In genomic region chrX:8192640-8193418, GRCm38 (mm10) we compare ENCODE assay signal across 8 mouse cellular contexts. TPM values are rescaled to one million over a fixed set of nuclear protein-coding genes. Genes with fewer than 3 reads are reported as not detected.
DNase-seq lines count a peak whose midpoint lies in the region; ATAC-seq lines count a peak whose summit lies in the region.

No protein-coding gene starts in this region.

- intact Hi-C loops in gastrocnemius, postnatal 14 days (cut with DNase I; ENCODE audit: low total_unique reads): no loop called here
- intact Hi-C loops in left cerebral cortex, postnatal 10 days (cut with DNase I): no loop called here

- no peaks in the 10 kb centered on the region for H3K9me3 ChIP-seq in intestine, embryonic 14.5 days (ENCODE audit: control insufficient read depth, low read length)

- no peaks in the 10 kb centered on the region for H3K36me3 ChIP-seq in intestine, embryonic 14.5 days (ENCODE audit: control insufficient read depth, insufficient read depth, low read length)

- DNase-seq in adrenal gland, adult (ENCODE audit: inconsistent age in 2 of 2, low spot score in 1 of 2): peak; percentile 85 to 93
- peak; percentile 88 for DNase-seq in embryo, embryonic 10 days (ENCODE audit: low spot score)
- peak; percentile 76 for DNase-seq in gastrocnemius, postnatal 14 days
- DNase-seq in intestine, embryonic 14.5 days (ENCODE audit: low spot score): peak; percentile 80
- peak; percentile 74 to 82 for DNase-seq in left cerebral cortex, postnatal 10 days (ENCODE audit: extremely low spot score in 1 of 2, low spot score in 2 of 2)
- DNase-seq in right cerebral cortex, postnatal 10 days (ENCODE audit: low spot score in 2 of 2): peak; percentile 87 to 89
- peak; percentile 79 for DNase-seq in urinary bladder, postnatal 14 days (ENCODE audit: low spot score)

- WGBS in intestine, embryonic 14.5 days: 15% methylated on average over 37 of the region's 38 CpGs

- H3K27ac ChIP-seq in intestine, embryonic 14.5 days (ENCODE audit: low read depth): peak overlapping the region; percentile 27; the same call in 1 of the 2 replicates

- H3K9ac ChIP-seq in intestine, embryonic 14.5 days (ENCODE audit: low read length): peak overlapping the region; percentile 48

- peak overlapping the region; percentile 58 for H3K4me2 ChIP-seq in intestine, embryonic 14.5 days (ENCODE audit: low read length)

- H3K4me3 ChIP-seq in intestine, embryonic 14.5 days (ENCODE audit: low read depth, low read length): peak overlapping the region; percentile 57

- H3K4me1 ChIP-seq in intestine, embryonic 14.5 days (replicated peaks; ENCODE audit: control insufficient read depth, insufficient read depth, low read length): no peaks in the 10 kb centered on the region

- peak; percentile 97 for ATAC-seq in intestine, embryonic 14.5 days (replicated peaks; ENCODE audit: low FRiP score, low TSS enrichment, low read depth)
- peak; percentile 99 for ATAC-seq in megakaryocyte progenitor cell, adult 5-6 weeks (replicated peaks; ENCODE audit: poor library complexity)

- no peaks in the 10 kb centered on the region for H3K27me3 ChIP-seq in intestine, embryonic 14.5 days (replicated peaks; ENCODE audit: control insufficient read depth, insufficient read depth, low read length)

RNA-seq across cellular contexts. Expression of gene Ebp, which starts 0.5 kb away (rescaled TPM):
- 10 to 100 TPM; 11.3 to 11.8 TPM for total RNA-seq in gastrocnemius, postnatal 14 days (2021)
- 59.6 and 69.7 TPM in 2 replicates for polyA plus RNA-seq in intestine, embryonic 14.5 days (2014; fragmentation: Nextera tagmentation; extraction: Ambion mirVana)
- 10 to 100 TPM; 27.5 to 29.8 TPM for total RNA-seq in left cerebral cortex, postnatal 10 days (2021)
- 53.5 and 55.4 TPM in 2 replicates for total RNA-seq in megakaryocyte progenitor cell, adult 5-6 weeks (2015)
- 81.8 and 96.9 TPM in 2 replicates for total RNA-seq in megakaryocyte progenitor cell, adult 5-6 weeks (2017)

RNA-seq across cellular contexts. Expression of gene Porcn, which starts 13.5 kb away (rescaled TPM):
- 1 to 10 TPM; 3.3 to 4.7 TPM for total RNA-seq in gastrocnemius, postnatal 14 days (2021)
- polyA plus RNA-seq in intestine, embryonic 14.5 days (2014; fragmentation: Nextera tagmentation; extraction: Ambion mirVana): 8.9 and 9.2 TPM in 2 replicates
- total RNA-seq in left cerebral cortex, postnatal 10 days (2021): 10 to 100 TPM; 65.8 to 67.9 TPM
- 0.32 and 0.49 TPM in 2 replicates for total RNA-seq in megakaryocyte progenitor cell, adult 5-6 weeks (2015)
- not detected in 2 replicates for total RNA-seq in megakaryocyte progenitor cell, adult 5-6 weeks (2017)

RNA-seq across cellular contexts. Expression of gene Tbc1d25, which starts 16.8 kb away (rescaled TPM):
- 1 to 10 TPM; 2.5 to 3.7 TPM for total RNA-seq in gastrocnemius, postnatal 14 days (2021)
- 13.2 and 14.3 TPM in 2 replicates for polyA plus RNA-seq in intestine, embryonic 14.5 days (2014; fragmentation: Nextera tagmentation; extraction: Ambion mirVana)
- 10 to 100 TPM; 14.4 to 17.7 TPM for total RNA-seq in left cerebral cortex, postnatal 10 days (2021)
- total RNA-seq in megakaryocyte progenitor cell, adult 5-6 weeks (2015): 9.8 and 13.9 TPM in 2 replicates
- total RNA-seq in megakaryocyte progenitor cell, adult 5-6 weeks (2017): 5.5 and 5.8 TPM in 2 replicates

RNA-seq across cellular contexts. Expression of gene Rbm3, which starts 47.1 kb away (rescaled TPM):
- 100 to 1,000 TPM; 179 to 195 TPM for total RNA-seq in gastrocnemius, postnatal 14 days (2021)
- 537 and 553 TPM in 2 replicates for polyA plus RNA-seq in intestine, embryonic 14.5 days (2014; fragmentation: Nextera tagmentation; extraction: Ambion mirVana)
- 100 to 1,000 TPM; 268 to 306 TPM for total RNA-seq in left cerebral cortex, postnatal 10 days (2021)
- total RNA-seq in megakaryocyte progenitor cell, adult 5-6 weeks (2015): 1,002 and 1,150 TPM in 2 replicates
- total RNA-seq in megakaryocyte progenitor cell, adult 5-6 weeks (2017): 1,310 and 1,340 TPM in 2 replicates

RNA-seq across cellular contexts. Expression of gene Ftsj1, which starts 59.4 kb away (rescaled TPM):
- 10 to 100 TPM; 11.2 to 12.6 TPM for total RNA-seq in gastrocnemius, postnatal 14 days (2021)
- polyA plus RNA-seq in intestine, embryonic 14.5 days (2014; fragmentation: Nextera tagmentation; extraction: Ambion mirVana): 39.3 and 39.5 TPM in 2 replicates
- 10 to 100 TPM; 22.9 to 27.5 TPM for total RNA-seq in left cerebral cortex, postnatal 10 days (2021)
- total RNA-seq in megakaryocyte progenitor cell, adult 5-6 weeks (2015): 28.1 and 36.6 TPM in 2 replicates
- total RNA-seq in megakaryocyte progenitor cell, adult 5-6 weeks (2017): 23.7 and 25.1 TPM in 2 replicates

Comparison
In these comparisons a context has a peak if more than half of its experiments do, and no peak if none do; other contexts are left out.
1. Peak in every context shown above with its lines: DNase-seq, ATAC-seq, H3K4me3 ChIP-seq and H3K27ac ChIP-seq.
2. RNA of gene Porcn, which starts 13.5 kb away (total RNA-seq): 65.8 to 67.9 TPM in left cerebral cortex, postnatal 10 days; 3.3 to 4.7 TPM in gastrocnemius, postnatal 14 days and 0.32 to 0.49 TPM in megakaryocyte progenitor cell, adult 5-6 weeks; every median in the first group is over 10 times any median in the second.